13 mouse cellular contexts compared by ENCODE assay signal in genomic region chr13:94050782-94051181, GRCm38 (mm10). TPM values are rescaled to one million over a fixed set of nuclear protein-coding genes. Genes with fewer than 3 reads are reported as not detected.
"Had no signal": no experiment of that assay in that cellular context is flagged by ENCODE, and none has a peak within 500 bp of the region (broad histone marks: within the 10 kb centered on the region; RNA-seq: fewer than 3 reads in every experiment).

No protein-coding gene starts in this region.

- DNase-seq: heart, postnatal 14 days; heart, postnatal 36 days; heart, postnatal 4 days; kidney, adult 11 months; kidney, adult 18-20 months; kidney, adult 8-10 months; kidney, adult 9 months; kidney, postnatal 10 days; kidney, postnatal 14 days; kidney, postnatal 36 days; kidney, postnatal 4 days; layer of hippocampus, postnatal 36 days had no signal

RNA-seq across cellular contexts. Expression of gene Lhfpl2, which starts 6.8 kb away (rescaled TPM):
- polyA plus RNA-seq: inflammation-experienced regulatory T-cells, adult 6 months had no signal
